ENCODE assay signal across 20 mouse cellular contexts in the genomic region with DNA sequence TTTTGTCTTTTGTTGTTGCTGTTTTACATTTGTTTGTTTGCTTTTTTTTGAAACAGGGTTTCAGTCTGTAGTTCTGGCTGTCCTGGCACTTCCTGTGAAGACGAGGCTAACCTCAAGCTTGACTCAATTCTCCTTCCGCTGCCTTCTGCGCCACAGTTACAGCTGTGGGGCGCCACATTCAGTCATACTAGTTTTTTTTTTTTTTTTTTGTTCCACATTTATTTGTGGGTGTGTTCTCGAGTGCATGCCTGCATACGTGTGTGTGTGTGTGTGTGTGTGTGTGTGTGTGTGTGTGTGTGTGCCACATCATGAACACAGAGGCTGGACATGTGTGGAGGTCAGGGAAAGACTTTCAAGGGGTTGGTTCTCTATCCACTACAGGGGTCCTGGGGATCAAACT. TPM values are rescaled to one million over a fixed set of nuclear protein-coding genes. Genes with fewer than 3 reads are reported as not detected.
DNase-seq lines count a peak whose midpoint lies in the region; ATAC-seq and TF ChIP-seq lines count a peak whose summit lies in the region.
"Had no signal": no experiment of that assay in that cellular context is flagged by ENCODE, and none has a peak within 500 bp of the region (broad histone marks: within the 10 kb centered on the region; RNA-seq: fewer than 3 reads in every experiment).

No protein-coding gene starts in this region.

- H3K27ac ChIP-seq in lung, postnatal 0 days (ENCODE audit: low read length) = no peak overlapping the region
- H3K27ac ChIP-seq: forebrain, embryonic 15.5 days; heart, embryonic 10.5 days; liver, embryonic 14.5 days; midbrain, embryonic 15.5 days; stomach, postnatal 0 days had no signal

- no peaks in the 10 kb centered on the region for H3K27me3 ChIP-seq in lung, postnatal 0 days (replicated peaks; ENCODE audit: insufficient read depth, low read length)

- WGBS in lung, postnatal 0 days = 53% methylated on average over 6 of the region's 6 CpGs

- no peaks in the 10 kb centered on the region for H3K4me1 ChIP-seq in lung, postnatal 0 days (ENCODE audit: insufficient read depth, low read depth, low read length)
- H3K4me1 ChIP-seq: forebrain, embryonic 15.5 days; heart, embryonic 10.5 days; midbrain, embryonic 15.5 days had no signal

- no peak for TF ChIP-seq EP300 in lung, postnatal 0 days (IDR thresholded peaks at IDR 0.05)

- H3K4me3 ChIP-seq in lung, postnatal 0 days (ENCODE audit: low read depth, low read length) = no peak overlapping the region
- H3K4me3 ChIP-seq: forebrain, embryonic 15.5 days; heart, embryonic 10.5 days; midbrain, embryonic 15.5 days had no signal

- no peaks in the 10 kb centered on the region for H3K9me3 ChIP-seq in lung, postnatal 0 days (ENCODE audit: low read length)
- H3K9me3 ChIP-seq: forebrain, embryonic 15.5 days; heart, embryonic 10.5 days; midbrain, embryonic 15.5 days had no signal

- H3K4me2 ChIP-seq in lung, postnatal 0 days (replicated peaks; ENCODE audit: low read depth, low read length) = no peak overlapping the region
- H3K4me2 ChIP-seq: forebrain, embryonic 15.5 days; midbrain, embryonic 15.5 days had no signal

- no peaks in the 10 kb centered on the region for H3K36me3 ChIP-seq in lung, postnatal 0 days (ENCODE audit: insufficient read depth, low read length)
- H3K36me3 ChIP-seq: forebrain, embryonic 15.5 days; heart, embryonic 10.5 days; midbrain, embryonic 15.5 days had no signal

- no peak for TF ChIP-seq CTCF in lung, postnatal 0 days (IDR thresholded peaks at IDR 0.05)

- ATAC-seq in lung, postnatal 0 days = no peak
- peak; percentile 89 for ATAC-seq in megakaryocyte, adult 5-6 weeks (ENCODE audit: poor library complexity, severe bottlenecking)
- ATAC-seq: forebrain, embryonic 15.5 days; intestine, embryonic 16.5 days; midbrain, embryonic 15.5 days had no signal

- H3K9ac ChIP-seq in lung, postnatal 0 days (replicated peaks; ENCODE audit: low read depth) = no peak overlapping the region
- H3K9ac ChIP-seq: forebrain, embryonic 15.5 days; liver, embryonic 14.5 days; midbrain, embryonic 15.5 days had no signal

- peak; percentile 18 for DNase-seq in lung, postnatal 25 days (ENCODE audit: low spot score)
- DNase-seq in lung, postnatal 0 days (ENCODE audit: low spot score) = no peak
- DNase-seq in T-cell, adult 2 months (ENCODE audit: low spot score) = peak; percentile 53
- peak; percentile 59 to 66 for DNase-seq in thymus, postnatal 10 days (ENCODE audit: low spot score in 2 of 2)
- no peak for DNase-seq in adrenal gland, postnatal 10 days
- DNase-seq in retina, embryonic 14.5 days (ENCODE audit: low spot score) = no peak
- no peak for DNase-seq in urinary bladder, postnatal 10 days (ENCODE audit: low spot score)
- DNase-seq: cerebellum, adult 8-10 months; gastrocnemius, postnatal 10 days; kidney, postnatal 36 days; lung, postnatal 14 days; right cerebral cortex, postnatal 14 days had no signal

RNA-seq across cellular contexts. Expression of gene Slc41a2, which starts 7.3 kb away (rescaled TPM):
- polyA plus RNA-seq in lung, postnatal 0 days (2015; fragmentation: Nextera tagmentation; extraction: Ambion mirVana) = 1.2 and 1.5 TPM in 2 replicates
- total RNA-seq in megakaryocyte, adult 5-6 weeks (2015) = 0.52 and 0.76 TPM in 2 replicates
- total RNA-seq in megakaryocyte, adult 5-6 weeks (2017) = 0.73 and 1.0 TPM in 2 replicates
- total RNA-seq in adrenal gland, postnatal 10 days (2021) = 1 to 10 TPM; 4.5 to 5.2 TPM
- total RNA-seq: hematopoietic stem cell, adult 5-6 weeks had no signal

RNA-seq across cellular contexts. Expression of gene D10Wsu102e, which starts 29.7 kb away (rescaled TPM):
- 0.19 and 0.20 TPM in 2 replicates for polyA plus RNA-seq in lung, postnatal 0 days (2015; fragmentation: Nextera tagmentation; extraction: Ambion mirVana)
- 0.40 and 0.46 TPM in 2 replicates for total RNA-seq in megakaryocyte, adult 5-6 weeks (2015)
- 0.44 and 0.57 TPM in 2 replicates for total RNA-seq in megakaryocyte, adult 5-6 weeks (2017)
- total RNA-seq in adrenal gland, postnatal 10 days (2021) = under 1 TPM; 0.63 to 1.00 TPM

Comparison
In these comparisons a context has a peak if more than half of its experiments do, and no peak if none do; other contexts are left out.
1. DNase-seq: peak in lung, postnatal 25 days (single experiment), T-cell, adult 2 months (single experiment) and thymus, postnatal 10 days (2 of 2); none in lung, postnatal 0 days (single experiment), adrenal gland, postnatal 10 days (single experiment), retina, embryonic 14.5 days (single experiment) and urinary bladder, postnatal 10 days (single experiment).